Mouse (Mus musculus): Measurements from ENCODE around the gene Anp32e. TPM values are rescaled to one million over a fixed set of nuclear protein-coding genes. Genes with fewer than 3 reads are reported as not detected.

The Anp32e gene
- polyA plus RNA-seq, 1 experiment from 2014 or later: 110 TPM

DNA sequence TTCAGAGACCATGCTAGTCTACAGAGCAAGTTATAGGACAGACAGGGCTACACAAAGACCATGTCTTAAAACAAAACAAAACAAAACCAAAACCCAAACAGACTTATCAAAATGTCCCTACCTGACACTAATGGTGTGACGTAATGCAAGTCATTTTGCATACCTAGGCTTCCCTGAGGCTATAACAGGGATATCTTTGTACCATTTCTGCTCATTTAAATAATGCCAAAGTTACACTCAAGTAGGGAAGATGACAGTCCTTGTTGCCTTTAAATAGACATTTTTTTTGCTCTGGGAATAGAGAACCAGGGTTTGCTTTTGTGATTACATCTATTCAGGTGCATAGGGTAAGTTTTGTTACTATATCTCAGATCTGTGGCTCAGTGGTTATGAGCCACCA, 2.4 kb downstream of the Anp32e start:
- no peaks in the 10 kb centered on the region for H3K9me3 ChIP-seq (replicated peaks; ENCODE audit: control insufficient read depth, low read length, poor library complexity, severe bottlenecking)
- no peak overlapping the region for H3K27ac ChIP-seq (ENCODE audit: low read length)
- peaks cover 3% of the 10 kb centered on the region; the same call in 1 of the 2 replicates for H3K4me1 ChIP-seq (ENCODE audit: control insufficient read depth, insufficient read depth, low read length)
- no peak overlapping the region for H3K9ac ChIP-seq (ENCODE audit: low read depth, low read length)
- ATAC-seq: no peak
- WGBS: 86% methylated on average over 1 of the region's 1 CpGs
- no peaks in the 10 kb centered on the region for H3K36me3 ChIP-seq (ENCODE audit: control insufficient read depth, insufficient read depth, low read length)
- H3K27me3 ChIP-seq (ENCODE audit: control insufficient read depth, insufficient read depth, low read depth, low read length): no peaks in the 10 kb centered on the region
- no peak overlapping the region for H3K4me3 ChIP-seq (ENCODE audit: low read depth, low read length)
- H3K4me2 ChIP-seq (ENCODE audit: low read length): no peak overlapping the region

- no peak overlapping the region for H3K9ac ChIP-seq (ENCODE audit: low read depth, low read length)
- no peak for ATAC-seq
- WGBS: 48% methylated on average over 1 of the region's 1 CpGs
- no peak overlapping the region for H3K4me2 ChIP-seq (ENCODE audit: low read length)
- H3K4me3 ChIP-seq (ENCODE audit: low read depth, low read length): no peak overlapping the region
- H3K36me3 ChIP-seq (ENCODE audit: control insufficient read depth, insufficient read depth, low read length): no peaks in the 10 kb centered on the region
- peaks cover 3% of the 10 kb centered on the region; the same call in 1 of the 2 replicates for H3K4me1 ChIP-seq (ENCODE audit: control insufficient read depth, insufficient read depth, low read length)
- H3K27ac ChIP-seq (ENCODE audit: low read length): no peak overlapping the region
- H3K27me3 ChIP-seq (ENCODE audit: control insufficient read depth, insufficient read depth, low read depth, low read length): no peaks in the 10 kb centered on the region
- no peaks in the 10 kb centered on the region for H3K9me3 ChIP-seq (replicated peaks; ENCODE audit: control insufficient read depth, low read length, poor library complexity, severe bottlenecking)
Measured at GRCm38 (mm10) chr3:95932157-95932556, 3.1 kb downstream of the Anp32e start.

DNA sequence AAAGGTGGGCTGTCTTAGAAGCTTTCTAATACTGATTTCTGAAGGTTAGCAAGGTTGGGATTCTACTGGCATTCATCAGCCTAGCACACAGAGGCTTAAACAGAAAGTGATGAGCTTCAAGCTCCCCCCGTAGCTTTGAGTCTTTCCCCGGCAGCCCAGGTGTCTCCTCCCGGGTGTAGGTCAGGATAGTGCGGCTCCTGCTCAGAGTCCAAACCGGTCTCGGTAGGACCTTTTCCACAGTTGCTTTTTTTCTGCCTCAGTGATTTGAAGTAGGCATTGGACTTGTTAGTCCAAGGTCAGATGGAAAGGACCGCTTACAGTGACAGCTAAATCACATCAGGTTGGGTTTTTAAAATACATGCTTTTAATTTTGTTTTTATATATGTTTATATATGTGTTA, 3.5 kb downstream of the Anp32e start:
- H3K4me2 ChIP-seq (ENCODE audit: low read length): no peak overlapping the region
- no peak for ATAC-seq
- no peak overlapping the region for H3K27ac ChIP-seq (ENCODE audit: low read length)
- H3K27me3 ChIP-seq (ENCODE audit: control insufficient read depth, insufficient read depth, low read depth, low read length): no peaks in the 10 kb centered on the region
- H3K4me1 ChIP-seq (ENCODE audit: control insufficient read depth, insufficient read depth, low read length): peaks cover 3% of the 10 kb centered on the region; the same call in 1 of the 2 replicates
- no peak overlapping the region for H3K9ac ChIP-seq (ENCODE audit: low read depth, low read length)
- H3K4me3 ChIP-seq (ENCODE audit: low read depth, low read length): no peak overlapping the region
- no peaks in the 10 kb centered on the region for H3K9me3 ChIP-seq (replicated peaks; ENCODE audit: control insufficient read depth, low read length, poor library complexity, severe bottlenecking)
- WGBS: 92% methylated on average over 7 of the region's 7 CpGs
- H3K36me3 ChIP-seq (ENCODE audit: control insufficient read depth, insufficient read depth, low read length): no peaks in the 10 kb centered on the region; the same call in 1 of the 2 replicates

GRCm38 (mm10) chr3:95933111-95933750, 4.2 kb downstream of the Anp32e start:
- ATAC-seq: no peak
- Histone ChIP-seq H3K4me3 (ENCODE audit: low read depth, low read length) (no peak overlapping the region), H3K4me2 (ENCODE audit: low read length) (no peak overlapping the region), H3K4me1 (ENCODE audit: control insufficient read depth, insufficient read depth, low read length) (peaks cover 3% of the 10 kb centered on the region; the same call in 1 of the 2 replicates), H3K27ac (ENCODE audit: low read length) (no peak overlapping the region), H3K36me3 (ENCODE audit: control insufficient read depth, insufficient read depth, low read length) (peaks cover 6% of the 10 kb centered on the region), H3K27me3 (ENCODE audit: control insufficient read depth, insufficient read depth, low read depth, low read length) (no peaks in the 10 kb centered on the region), H3K9ac (ENCODE audit: low read depth, low read length) (no peak overlapping the region), H3K9me3 (replicated peaks; ENCODE audit: control insufficient read depth, low read length, poor library complexity, severe bottlenecking) (no peaks in the 10 kb centered on the region)
- 85% methylated on average over 7 of the region's 7 CpGs for WGBS

GRCm38 (mm10) chr3:95934448-95934847, 5.4 kb downstream of the Anp32e start:
- Histone ChIP-seq H3K4me2 (ENCODE audit: low read length) (no peak overlapping the region), H3K27me3 (ENCODE audit: control insufficient read depth, insufficient read depth, low read depth, low read length) (no peaks in the 10 kb centered on the region), H3K9me3 (replicated peaks; ENCODE audit: control insufficient read depth, low read length, poor library complexity, severe bottlenecking) (no peaks in the 10 kb centered on the region), H3K27ac (ENCODE audit: low read length) (no peak overlapping the region), H3K4me1 (ENCODE audit: control insufficient read depth, insufficient read depth, low read length) (peaks cover 3% of the 10 kb centered on the region; the same call in 1 of the 2 replicates), H3K4me3 (ENCODE audit: low read depth, low read length) (no peak overlapping the region), H3K9ac (ENCODE audit: low read depth, low read length) (no peak overlapping the region), H3K36me3 (ENCODE audit: control insufficient read depth, insufficient read depth, low read length) (peaks cover 15% of the 10 kb centered on the region)
- 90% methylated on average over 1 of the region's 1 CpGs for WGBS
- no peak for ATAC-seq

DNA sequence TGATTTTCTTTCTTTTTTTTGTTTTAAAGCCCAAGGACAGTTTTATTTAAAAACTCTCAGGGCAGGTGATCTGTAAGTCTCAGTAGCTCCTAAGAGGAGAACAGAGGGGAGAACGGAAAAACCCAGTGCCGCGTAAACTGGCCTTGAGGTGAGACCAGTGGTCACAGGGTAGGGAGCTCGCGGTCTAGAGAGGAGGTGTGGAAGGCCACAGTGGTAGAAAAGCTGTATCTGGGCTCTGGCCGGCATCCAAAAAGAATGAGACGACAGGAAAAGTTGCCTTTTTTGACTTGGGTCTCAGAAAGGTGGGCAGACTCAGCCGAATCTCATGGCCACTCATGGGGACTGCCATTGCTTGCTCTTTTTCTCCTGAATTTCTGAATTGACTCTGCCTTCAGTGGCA, 9.2 kb downstream of the Anp32e start:
- Histone ChIP-seq H3K4me2 (ENCODE audit: low read length) (no peak overlapping the region), H3K9ac (ENCODE audit: low read depth, low read length) (no peak overlapping the region), H3K9me3 (replicated peaks; ENCODE audit: control insufficient read depth, low read length, poor library complexity, severe bottlenecking) (no peaks in the 10 kb centered on the region), H3K36me3 (ENCODE audit: control insufficient read depth, insufficient read depth, low read length) (peaks cover 17% of the 10 kb centered on the region), H3K4me1 (ENCODE audit: control insufficient read depth, insufficient read depth, low read length) (no peaks in the 10 kb centered on the region), H3K27ac (ENCODE audit: low read length) (no peak overlapping the region), H3K27me3 (ENCODE audit: control insufficient read depth, insufficient read depth, low read depth, low read length) (no peaks in the 10 kb centered on the region), H3K4me3 (ENCODE audit: low read depth, low read length) (no peak overlapping the region)
- no peak for ATAC-seq
- WGBS: 94% methylated on average over 8 of the region's 8 CpGs

- Histone ChIP-seq H3K9me3 (replicated peaks; ENCODE audit: control insufficient read depth, low read length, poor library complexity, severe bottlenecking) (no peaks in the 10 kb centered on the region), H3K4me2 (ENCODE audit: low read length) (no peak overlapping the region), H3K9ac (ENCODE audit: low read depth, low read length) (no peak overlapping the region), H3K36me3 (ENCODE audit: control insufficient read depth, insufficient read depth, low read length) (peaks cover 17% of the 10 kb centered on the region), H3K27me3 (ENCODE audit: control insufficient read depth, insufficient read depth, low read depth, low read length) (no peaks in the 10 kb centered on the region), H3K4me1 (ENCODE audit: control insufficient read depth, insufficient read depth, low read length) (no peaks in the 10 kb centered on the region), H3K27ac (ENCODE audit: low read length) (no peak overlapping the region), H3K4me3 (ENCODE audit: low read depth, low read length) (no peak overlapping the region)
- 97% methylated on average over 15 of the region's 15 CpGs for WGBS
- no peak for ATAC-seq
Measured at GRCm38 (mm10) chr3:95938835-95939234, 9.8 kb downstream of the Anp32e start.

DNA sequence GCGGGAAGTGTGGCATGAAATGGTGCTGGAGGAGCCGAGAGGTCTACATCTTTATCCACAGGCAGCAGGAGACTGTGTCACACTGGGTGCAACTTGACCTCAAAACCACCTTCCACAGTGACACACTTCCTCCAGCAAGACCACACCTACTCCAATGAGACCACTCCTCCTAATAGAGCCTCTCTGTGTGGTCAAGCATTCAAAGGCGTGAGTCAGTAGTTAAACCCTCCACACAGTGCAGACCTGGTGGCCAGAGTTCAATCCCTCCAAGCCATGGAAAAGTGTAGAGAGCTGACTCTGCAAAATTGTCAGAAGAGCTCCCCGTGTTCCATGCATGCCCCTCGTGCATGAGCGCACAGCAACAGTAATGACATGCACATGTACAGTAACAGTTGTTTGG, 13.7 kb downstream of the Anp32e start:
- Histone ChIP-seq H3K4me1 (ENCODE audit: control insufficient read depth, insufficient read depth, low read length) (no peaks in the 10 kb centered on the region), H3K9me3 (replicated peaks; ENCODE audit: control insufficient read depth, low read length, poor library complexity, severe bottlenecking) (no peaks in the 10 kb centered on the region), H3K4me3 (ENCODE audit: low read depth, low read length) (no peak overlapping the region), H3K9ac (ENCODE audit: low read depth, low read length) (no peak overlapping the region), H3K27me3 (ENCODE audit: control insufficient read depth, insufficient read depth, low read depth, low read length) (no peaks in the 10 kb centered on the region), H3K36me3 (ENCODE audit: control insufficient read depth, insufficient read depth, low read length) (peaks cover 15% of the 10 kb centered on the region), H3K27ac (ENCODE audit: low read length) (no peak overlapping the region), H3K4me2 (ENCODE audit: low read length) (no peak overlapping the region)
- ATAC-seq: no peak
- WGBS: 78% methylated on average over 6 of the region's 6 CpGs

- Histone ChIP-seq H3K36me3 (ENCODE audit: control insufficient read depth, insufficient read depth, low read length) (peaks cover 10% of the 10 kb centered on the region), H3K9ac (ENCODE audit: low read depth, low read length) (no peak overlapping the region), H3K4me2 (ENCODE audit: low read length) (no peak overlapping the region), H3K27me3 (ENCODE audit: control insufficient read depth, insufficient read depth, low read depth, low read length) (no peaks in the 10 kb centered on the region), H3K4me1 (ENCODE audit: control insufficient read depth, insufficient read depth, low read length) (no peaks in the 10 kb centered on the region), H3K9me3 (replicated peaks; ENCODE audit: control insufficient read depth, low read length, poor library complexity, severe bottlenecking) (no peaks in the 10 kb centered on the region), H3K4me3 (ENCODE audit: low read depth, low read length) (no peak overlapping the region), H3K27ac (ENCODE audit: low read length) (no peak overlapping the region)
- no peak for ATAC-seq
- 89% methylated on average over 7 of the region's 7 CpGs for WGBS
Measured at GRCm38 (mm10) chr3:95943226-95943625, 14.2 kb downstream of the Anp32e start.

All from midbrain, embryonic 16.5 days (tissue).